Mouse (Mus musculus): ENCODE measurements around the gene Ctdsp2.
A peak's percentile ranks its signal among the peaks of the same experiment; 100 is the strongest.

Ctdsp2 gene

GRCm38 (mm10) chr10:126978277-126978994 is at the start of gene Ctdsp2:
Gene Ctdsp2 (plus strand): TSS chr10:126978717.
- peak; percentile 99 for DNase-seq (ENCODE audit: low read depth, low spot score)

GRCm38 (mm10) chr10:126928819-126929206 is 49.7 kb upstream of the Ctdsp2 start:
- no peak for DNase-seq (ENCODE audit: low read depth, low spot score)

- DNase-seq (ENCODE audit: low read depth, low spot score) = no peak
Measured at GRCm38 (mm10) chr10:126929543-126929942, 49.0 kb upstream of the Ctdsp2 start.

- peak; percentile 66 for DNase-seq (ENCODE audit: low read depth, low spot score)
Measured at GRCm38 (mm10) chr10:126930270-126931121, 48.0 kb upstream of the Ctdsp2 start.

GRCm38 (mm10) chr10:126931123-126931759 is 47.3 kb upstream of the Ctdsp2 start:
- DNase-seq (ENCODE audit: low read depth, low spot score) = peak; percentile 17

GRCm38 (mm10) chr10:126931760-126932139 is 46.8 kb upstream of the Ctdsp2 start:
- DNase-seq (ENCODE audit: low read depth, low spot score) = no peak

GRCm38 (mm10) chr10:126934561-126934960 is 44.0 kb upstream of the Ctdsp2 start:
- no peak for DNase-seq (ENCODE audit: low read depth, low spot score)

GRCm38 (mm10) chr10:126935121-126935520 is 43.4 kb upstream of the Ctdsp2 start:
- no peak for DNase-seq (ENCODE audit: low read depth, low spot score)

GRCm38 (mm10) chr10:126935556-126936381 is 42.7 kb upstream of the Ctdsp2 start:
- peak; percentile 62 for DNase-seq (ENCODE audit: low read depth, low spot score)

GRCm38 (mm10) chr10:126940949-126941348 is 37.6 kb upstream of the Ctdsp2 start:
- no peak for DNase-seq (ENCODE audit: low read depth, low spot score)

- DNase-seq (ENCODE audit: low read depth, low spot score) = no peak
Measured at GRCm38 (mm10) chr10:126945531-126945930, 33.0 kb upstream of the Ctdsp2 start.

- DNase-seq (ENCODE audit: low read depth, low spot score) = no peak
Measured at GRCm38 (mm10) chr10:126949824-126950223, 28.7 kb upstream of the Ctdsp2 start.

GRCm38 (mm10) chr10:126950572-126950971 is 27.9 kb upstream of the Ctdsp2 start:
- DNase-seq (ENCODE audit: low read depth, low spot score) = no peak

GRCm38 (mm10) chr10:126952375-126952774 is 26.1 kb upstream of the Ctdsp2 start:
- no peak for DNase-seq (ENCODE audit: low read depth, low spot score)

GRCm38 (mm10) chr10:126953029-126953471 is 25.5 kb upstream of the Ctdsp2 start:
- DNase-seq (ENCODE audit: low read depth, low spot score) = peak; percentile 83

GRCm38 (mm10) chr10:126956692-126957358 is 21.7 kb upstream of the Ctdsp2 start:
- DNase-seq (ENCODE audit: low read depth, low spot score) = no peak

- no peak for DNase-seq (ENCODE audit: low read depth, low spot score)
Measured at GRCm38 (mm10) chr10:126957359-126958107, 21.0 kb upstream of the Ctdsp2 start.

GRCm38 (mm10) chr10:126960496-126960895 is 18.0 kb upstream of the Ctdsp2 start:
- no peak for DNase-seq (ENCODE audit: low read depth, low spot score)

GRCm38 (mm10) chr10:126961757-126962156 is 16.8 kb upstream of the Ctdsp2 start:
- DNase-seq (ENCODE audit: low read depth, low spot score) = no peak
